Mouse (Mus musculus): ENCODE results near the gene Ptprd.

- TF ChIP-seq CTCF (IDR thresholded peaks at IDR 0.05; ENCODE audit: control insufficient read depth, insufficient read depth, low read length) (no peak), POLR2A (IDR thresholded peaks at IDR 0.05; ENCODE audit: borderline replicate concordance, control insufficient read depth, low read depth, low read length) (no peak)
Measured at GRCm38 (mm10) chr4:77613129-77613528, 598.6 kb downstream of the Ptprd start.
